Mouse (Mus musculus): ENCODE data around the gene Cisd3. TPM values are rescaled to one million over a fixed set of nuclear protein-coding genes. Genes with fewer than 3 reads are reported as not detected.
A peak's percentile ranks its signal among the peaks of the same experiment; 100 is the strongest.
"Not testable (repeated sequence)": the region's sequence is repeated elsewhere in the genome, so short reads cannot be mapped to it uniquely, and the experiment has no call there.

Gene Cisd3
- total RNA-seq, 1 experiment from 2014 or later: 13.5 TPM

- peak; percentile 68; the same call in 1 of the 2 replicates for ATAC-seq (ENCODE audit: extremely low read depth, insufficient number of reproducible peaks, low FRiP score, poor library complexity, severe bottlenecking)
Measured at GRCm38 (mm10) chr11:97728311-97728710, 42.7 kb downstream of the Cisd3 start.

- ATAC-seq (ENCODE audit: extremely low read depth, insufficient number of reproducible peaks, low FRiP score, poor library complexity, severe bottlenecking): no peak
Measured at GRCm38 (mm10) chr11:97728730-97729129, 43.1 kb downstream of the Cisd3 start.

GRCm38 (mm10) chr11:97733689-97734088 lies 48.1 kb downstream of the Cisd3 start:
- ATAC-seq (ENCODE audit: extremely low read depth, insufficient number of reproducible peaks, low FRiP score, poor library complexity, severe bottlenecking): no peak

GRCm38 (mm10) chr11:97734810-97735209 lies 49.2 kb downstream of the Cisd3 start:
- ATAC-seq (ENCODE audit: extremely low read depth, insufficient number of reproducible peaks, low FRiP score, poor library complexity, severe bottlenecking): not testable (repeated sequence)

GRCm38 (mm10) chr11:97736645-97737044 lies 51.0 kb downstream of the Cisd3 start:
- no peak for ATAC-seq (ENCODE audit: extremely low read depth, insufficient number of reproducible peaks, low FRiP score, poor library complexity, severe bottlenecking)

- no peak for ATAC-seq (ENCODE audit: extremely low read depth, insufficient number of reproducible peaks, low FRiP score, poor library complexity, severe bottlenecking)
Measured at GRCm38 (mm10) chr11:97737600-97737999, 52.0 kb downstream of the Cisd3 start.

Other genes with a start within 250 kb of the Cisd3 start
- 0.23 TPM in 1 of 2 replicates, not detected in the other for gene 4933428G20Rik, start 185.5 kb upstream of the Cisd3 start, total RNA-seq (2017)
- 0.12 TPM in 1 of 2 replicates, not detected in the other for gene Srcin1, start 109.6 kb upstream of the Cisd3 start, total RNA-seq (2017)
- gene Epop, start 56.1 kb upstream of the Cisd3 start, total RNA-seq (2017): 0.35 and 0.61 TPM in 2 replicates
- 63.2 and 69.2 TPM in 2 replicates for gene Mllt6, start 22.4 kb upstream of the Cisd3 start, total RNA-seq (2017)
- gene Pcgf2, start 14.7 kb downstream of the Cisd3 start, total RNA-seq (2017): not detected in 2 replicates
- gene Psmb3, start 17.6 kb downstream of the Cisd3 start, total RNA-seq (2017): 89.0 and 97.7 TPM in 2 replicates
- gene Pip4k2b, start 58.9 kb downstream of the Cisd3 start, total RNA-seq (2017): 29.0 and 30.6 TPM in 2 replicates
- 35.0 and 41.2 TPM in 2 replicates for gene Cwc25, start 80.7 kb downstream of the Cisd3 start, total RNA-seq (2017)
- 0.81 and 2.7 TPM in 2 replicates for gene 1700001P01Rik, start 90.1 kb downstream of the Cisd3 start, total RNA-seq (2017)
- 1,248 and 1,304 TPM in 2 replicates for gene Rpl23, start 96.6 kb downstream of the Cisd3 start, total RNA-seq (2017)
- gene Lasp1, start 113.2 kb downstream of the Cisd3 start, total RNA-seq (2017): 257 and 315 TPM in 2 replicates
- 0.47 and 1.2 TPM in 2 replicates for gene B230217C12Rik, start 155.0 kb downstream of the Cisd3 start, total RNA-seq (2017)
- gene Fbxo47, start 198.3 kb downstream of the Cisd3 start, total RNA-seq (2017): 1.0 and 2.3 TPM in 2 replicates

All from neutrophil, adult 5-6 weeks (primary cell).